Mouse (Mus musculus) adrenal gland, postnatal 36 days (tissue): Measurements from ENCODE around the gene Dnajc16. TPM values are rescaled to one million over a fixed set of nuclear protein-coding genes. Genes with fewer than 3 reads are reported as not detected.

ENCODE experiments used
- DNase-seq, 2 experiments: peaks; one replicate each; pipeline ENCODE4 v3.0.0; 2021; ENCODE audit warnings: mixed read lengths in 1 of 2
- total RNA-seq, 2 experiments: library from RNA; stranded (reverse); gene quantifications; 2 replicates each; pipeline ENCODE4 v1.2.3; 2021

Gene Dnajc16
- total RNA-seq, 2 experiments from 2014 or later: 23.6 to 26.0 TPM

GRCm38 (mm10) chr4:141724594-141724993 is 66.1 kb downstream of the Dnajc16 start:
- DNase-seq: no peak

- no peak for DNase-seq
Observed at GRCm38 (mm10) chr4:141723673-141724068, 67.1 kb downstream of the Dnajc16 start.

- DNase-seq: peak; percentile 96 to 98
Observed at GRCm38 (mm10) chr4:141722731-141723672, 67.7 kb downstream of the Dnajc16 start, which contains the start of gene Ddi2. TSS of gene Ddi2 (minus strand) at chr4:141723419.

DNA sequence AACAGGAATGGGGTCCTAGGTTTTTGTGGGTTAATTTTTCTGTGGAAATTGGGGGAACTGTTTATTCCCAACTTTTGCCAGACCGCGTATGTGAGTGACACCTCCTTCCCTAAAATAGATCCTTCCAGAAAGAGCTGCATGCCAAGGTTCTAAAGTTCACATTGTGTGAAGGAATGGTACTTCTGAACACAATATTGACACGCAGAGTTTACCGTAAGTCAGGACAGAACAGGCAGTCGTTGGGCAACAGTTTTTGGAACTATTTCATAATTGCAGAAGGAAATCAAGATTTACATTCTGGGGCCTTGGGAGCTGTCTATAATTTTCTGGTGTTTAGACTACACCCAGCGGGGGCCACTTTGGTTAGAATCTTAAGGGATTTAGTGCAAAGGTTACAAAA is 68.8 kb downstream of the Dnajc16 start:
- DNase-seq: no peak

GRCm38 (mm10) chr4:141720761-141721523 is 69.8 kb downstream of the Dnajc16 start:
- no peak for DNase-seq

DNA sequence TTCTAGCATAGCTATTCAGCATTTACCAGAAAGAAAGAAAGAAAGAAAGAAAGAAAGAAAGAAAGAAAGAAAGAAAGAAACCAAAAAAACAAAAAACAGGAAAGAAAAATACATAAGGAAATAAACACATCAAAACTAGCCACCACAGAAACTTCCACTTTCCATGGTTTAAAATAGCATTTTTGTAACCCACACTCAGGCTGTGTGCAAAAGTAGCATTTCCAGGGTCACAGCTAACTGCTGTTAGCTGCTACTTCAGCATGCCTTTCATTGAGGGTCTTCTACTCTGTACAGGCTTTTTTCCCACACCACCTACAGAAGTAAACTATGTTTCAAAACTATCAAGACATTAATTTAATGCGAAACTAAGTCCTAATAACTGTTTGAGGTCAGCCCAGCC is 71.4 kb downstream of the Dnajc16 start:
- DNase-seq: no peak

- DNase-seq: no peak
Observed at GRCm38 (mm10) chr4:141717633-141718032, 73.1 kb downstream of the Dnajc16 start.

DNA sequence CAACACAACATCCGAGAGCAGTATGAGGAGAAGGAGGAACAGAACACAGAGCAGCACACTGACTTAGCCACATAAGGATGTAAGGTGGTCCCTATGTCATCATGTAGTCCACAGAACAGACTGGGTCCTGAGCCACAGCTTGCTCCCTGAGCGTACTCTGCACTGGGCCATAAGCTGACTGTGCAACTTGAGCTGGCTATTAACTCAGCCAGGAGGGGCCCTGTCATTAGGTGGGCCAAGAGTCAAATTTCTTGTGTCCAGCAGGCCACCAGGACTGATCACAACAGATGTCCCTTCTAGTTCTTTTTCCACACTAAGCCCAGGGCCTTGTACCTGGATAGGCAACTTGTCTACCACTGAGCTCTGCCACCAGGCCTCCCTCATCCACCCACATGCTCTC is 75.7 kb downstream of the Dnajc16 start:
- DNase-seq: no peak

DNA sequence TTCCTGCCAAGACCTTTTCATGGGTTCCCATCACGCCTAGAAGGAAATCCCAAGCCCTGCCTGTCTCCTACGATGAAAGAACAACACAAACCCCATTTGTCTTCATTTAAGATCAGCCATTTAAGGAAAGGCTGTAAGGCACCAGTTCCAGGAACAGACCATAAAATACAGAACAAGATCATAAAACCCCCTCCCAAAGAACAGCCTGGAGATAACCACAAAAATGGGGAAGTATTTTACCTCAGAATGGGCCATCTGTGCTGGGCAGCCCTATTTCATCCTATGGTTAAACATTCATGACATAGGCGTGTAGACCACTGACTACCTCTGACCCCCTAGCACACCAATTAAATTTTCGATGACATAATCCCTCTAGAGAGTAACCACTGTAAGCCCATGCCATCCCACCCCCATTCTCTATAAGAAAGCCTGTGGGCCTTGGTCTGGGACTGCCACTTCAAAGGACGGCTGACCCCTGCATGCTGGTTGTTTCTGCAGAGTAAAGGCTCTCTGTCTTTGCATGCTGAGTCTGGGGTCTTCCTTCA is 77.1 kb downstream of the Dnajc16 start:
- no peak for DNase-seq

GRCm38 (mm10) chr4:141711250-141711649 is 79.5 kb downstream of the Dnajc16 start:
- no peak for DNase-seq

Other genes with a start within 250 kb of the Dnajc16 start
- 10 to 100 TPM in 1 of 2 experiments, 1 to 10 TPM in 1; 9.5 to 12.9 TPM for gene Fblim1, start 184.8 kb downstream of the Dnajc16 start, total RNA-seq
- gene Tmem82, start 172.3 kb downstream of the Dnajc16 start, total RNA-seq: 1 to 10 TPM in 1 of 2 experiments, under 1 TPM in 1; 0.79 to 1.3 TPM
- gene Slc25a34, start 167.1 kb downstream of the Dnajc16 start, total RNA-seq: 1 to 10 TPM; 3.0 to 7.0 TPM
- gene Plekhm2, start 126.0 kb downstream of the Dnajc16 start, total RNA-seq: 10 to 100 TPM; 46.0 to 65.8 TPM
- 1 to 10 TPM in 1 of 2 experiments, not detected in 1; 2.4 TPM for gene Rsc1a1, start 105.3 kb downstream of the Dnajc16 start, total RNA-seq
- 10 to 100 TPM; 56.6 to 58.9 TPM for gene Ddi2, start 67.5 kb downstream of the Dnajc16 start, total RNA-seq
- gene Agmat, start 44.3 kb downstream of the Dnajc16 start, total RNA-seq: 10 to 100 TPM; 35.7 to 41.3 TPM
- gene Casp9, start 2.7 kb upstream of the Dnajc16 start, total RNA-seq: 10 to 100 TPM; 16.8 to 24.3 TPM
- not detected for gene Cela2a, start 35.2 kb upstream of the Dnajc16 start, total RNA-seq
- gene Ctrc, start 55.4 kb upstream of the Dnajc16 start, total RNA-seq: not detected
- gene Efhd2, start 84.0 kb upstream of the Dnajc16 start, total RNA-seq: 10 to 100 TPM; 23.1 to 29.1 TPM
- gene Fhad1, start 224.2 kb upstream of the Dnajc16 start, total RNA-seq: under 1 TPM; 0.66 to 0.79 TPM